Mouse (Mus musculus) lung, postnatal 10 days (tissue): ENCODE data around the gene Poc1a.

Experiments used
- DNase-seq: peaks from one replicate; pipeline ENCODE4 v3.0.0; 2021

Gene Poc1a

GRCm38 (mm10) chr9:106280808-106281544, at the start of gene Poc1a:
Gene Poc1a (plus strand): TSS chr9:106281061.
- peak; percentile 96 for DNase-seq

GRCm38 (mm10) chr9:106231220-106231619, 49.6 kb upstream of the Poc1a start:
- DNase-seq: peak; percentile 51

- no peak for DNase-seq
Measured at GRCm38 (mm10) chr9:106231816-106232215, 49.0 kb upstream of the Poc1a start.

- DNase-seq: no peak
Measured at GRCm38 (mm10) chr9:106232956-106233355, 47.9 kb upstream of the Poc1a start.

- no peak for DNase-seq
Measured at GRCm38 (mm10) chr9:106233953-106234352, 46.9 kb upstream of the Poc1a start.

- DNase-seq: no peak
Measured at GRCm38 (mm10) chr9:106235194-106235830, 45.5 kb upstream of the Poc1a start.

- DNase-seq: peak; percentile 60
Measured at GRCm38 (mm10) chr9:106236156-106236817, 44.6 kb upstream of the Poc1a start.

GRCm38 (mm10) chr9:106236818-106237211, 44.0 kb upstream of the Poc1a start:
- DNase-seq: peak; percentile 72

GRCm38 (mm10) chr9:106237401-106237800, 43.5 kb upstream of the Poc1a start:
- no peak for DNase-seq

GRCm38 (mm10) chr9:106237878-106238277, 43.0 kb upstream of the Poc1a start:
- no peak for DNase-seq

- DNase-seq: no peak
Measured at GRCm38 (mm10) chr9:106241541-106242164, 39.2 kb upstream of the Poc1a start.

GRCm38 (mm10) chr9:106242813-106243488, 37.9 kb upstream of the Poc1a start:
- peak; percentile 78 for DNase-seq

- DNase-seq: peak; percentile 61
Measured at GRCm38 (mm10) chr9:106249550-106249949, 31.3 kb upstream of the Poc1a start.

GRCm38 (mm10) chr9:106250245-106250644, 30.6 kb upstream of the Poc1a start:
- DNase-seq: peak; percentile 83

- DNase-seq: no peak
Measured at GRCm38 (mm10) chr9:106251066-106251465, 29.8 kb upstream of the Poc1a start.

- peak; percentile 40 for DNase-seq
Measured at GRCm38 (mm10) chr9:106254001-106254400, 26.9 kb upstream of the Poc1a start.

GRCm38 (mm10) chr9:106258412-106258811, 22.4 kb upstream of the Poc1a start:
- no peak for DNase-seq

GRCm38 (mm10) chr9:106258990-106259389, 21.9 kb upstream of the Poc1a start:
- DNase-seq: no peak

- DNase-seq: no peak
Measured at GRCm38 (mm10) chr9:106261058-106261457, 19.8 kb upstream of the Poc1a start.

- no peak for DNase-seq
Measured at GRCm38 (mm10) chr9:106261491-106261890, 19.4 kb upstream of the Poc1a start.

- no peak for DNase-seq
Measured at GRCm38 (mm10) chr9:106262075-106262474, 18.8 kb upstream of the Poc1a start.

- peak; percentile 41 for DNase-seq
Measured at GRCm38 (mm10) chr9:106263381-106263924, 17.4 kb upstream of the Poc1a start.
